ENCODE assay signal across 7 mouse cellular contexts in the genomic region with DNA sequence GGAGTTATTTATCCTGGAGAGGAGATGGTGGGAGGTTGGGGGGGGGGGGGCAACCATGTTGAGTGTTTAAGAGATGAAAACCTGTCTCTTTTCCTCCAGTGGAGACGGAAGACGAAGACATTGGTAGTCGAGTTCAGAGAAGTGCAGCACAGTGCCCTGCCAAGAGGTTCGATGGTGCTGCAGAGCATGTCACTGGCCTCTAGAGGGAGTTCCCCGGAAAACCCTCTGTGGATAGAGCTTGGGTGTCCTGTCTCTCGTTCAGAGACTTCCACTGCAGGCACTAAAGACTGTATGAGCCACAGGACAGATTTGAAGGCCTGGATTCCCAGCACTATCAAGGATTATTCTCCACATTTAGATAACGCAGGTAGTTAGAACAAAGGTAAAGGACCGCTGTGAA.
DNase-seq lines count a peak whose midpoint lies in the region; ATAC-seq and TF ChIP-seq lines count a peak whose summit lies in the region.

No protein-coding gene starts in this region.

- ATAC-seq in embryonic facial prominence, embryonic 12.5 days (ENCODE audit: insufficient number of reproducible peaks, insufficient read depth, low FRiP score, low TSS enrichment) = no peak
- ATAC-seq in heart, embryonic 12.5 days (ENCODE audit: insufficient number of reproducible peaks, low FRiP score) = no peak
- ATAC-seq in lung, embryonic 16.5 days (ENCODE audit: low read depth) = peak; percentile 83
- peak; percentile 79 for ATAC-seq in stomach, postnatal 0 days (ENCODE audit: low FRiP score, low TSS enrichment)

- H3K79me2 ChIP-seq in MEL (ENCODE audit: control insufficient read depth, insufficient read depth, low read length, poor library complexity) = no peaks in the 10 kb centered on the region

- 19% methylated on average over 8 of the region's 8 CpGs for WGBS in embryonic facial prominence, embryonic 12.5 days
- WGBS in heart, embryonic 12.5 days = 19% methylated on average over 8 of the region's 8 CpGs
- 17% methylated on average over 8 of the region's 8 CpGs for WGBS in lung, embryonic 16.5 days
- 19% methylated on average over 8 of the region's 8 CpGs for WGBS in stomach, postnatal 0 days

- peak overlapping the region; percentile 27; the same call in 1 of the 2 replicates for H3K4me2 ChIP-seq in embryonic facial prominence, embryonic 12.5 days (replicated peaks)
- H3K4me2 ChIP-seq in heart, embryonic 12.5 days = peak overlapping the region; percentile 38
- no peak overlapping the region for H3K4me2 ChIP-seq in lung, embryonic 16.5 days (ENCODE audit: low read depth, low read length)
- H3K4me2 ChIP-seq in stomach, postnatal 0 days (replicated peaks; ENCODE audit: low read depth) = peak overlapping the region; percentile 18; the same call in 1 of the 2 replicates

- H3K9ac ChIP-seq in MEL (ENCODE audit: control insufficient read depth, low read depth, low read length, poor library complexity, severe bottlenecking) = no peak overlapping the region
- H3K9ac ChIP-seq in embryonic facial prominence, embryonic 12.5 days = no peak overlapping the region
- no peak overlapping the region for H3K9ac ChIP-seq in heart, embryonic 12.5 days
- no peak overlapping the region for H3K9ac ChIP-seq in lung, embryonic 16.5 days (ENCODE audit: low read length)
- H3K9ac ChIP-seq in stomach, postnatal 0 days (ENCODE audit: low read length) = no peak overlapping the region

- DNase-seq in MEL (ENCODE audit: low read depth, low spot score) = peak; percentile 41
- peak; percentile 73 for DNase-seq in adrenal gland, postnatal 10 days
- peak; percentile 57 to 60 for DNase-seq in kidney, postnatal 25 days
- peak; percentile 57 for DNase-seq in stomach, postnatal 0 days (ENCODE audit: low spot score)

- TF ChIP-seq POLR2A in MEL (IDR thresholded peaks at IDR 0.05; ENCODE audit: control insufficient read depth in 1 of 2, insufficient read depth in 1 of 2, low read depth in 1 of 2, low read length in 2 of 2, poor library complexity in 1 of 2) = no peak

- H3K4me3 ChIP-seq in MEL (ENCODE audit: control insufficient read depth in 1 of 2, insufficient read depth in 1 of 2, low read depth in 2 of 2, low read length in 2 of 2) = no peak overlapping the region
- H3K4me3 ChIP-seq in embryonic facial prominence, embryonic 12.5 days = no peak overlapping the region
- H3K4me3 ChIP-seq in heart, embryonic 12.5 days = no peak overlapping the region
- no peak overlapping the region for H3K4me3 ChIP-seq in lung, embryonic 16.5 days (ENCODE audit: low read length)
- no peak overlapping the region for H3K4me3 ChIP-seq in stomach, postnatal 0 days (ENCODE audit: low read depth, low read length)

- H3K27ac ChIP-seq in MEL (ENCODE audit: control insufficient read depth, low read depth, low read length) = no peak overlapping the region
- H3K27ac ChIP-seq in embryonic facial prominence, embryonic 12.5 days = no peak overlapping the region
- H3K27ac ChIP-seq in heart, embryonic 12.5 days (ENCODE audit: poor library complexity, severe bottlenecking) = no peak overlapping the region
- no peak overlapping the region for H3K27ac ChIP-seq in lung, embryonic 16.5 days (ENCODE audit: low read length)
- no peak overlapping the region for H3K27ac ChIP-seq in stomach, postnatal 0 days (replicated peaks)

- H3K4me1 ChIP-seq in MEL (ENCODE audit: control insufficient read depth in 1 of 2, insufficient read depth in 2 of 2, low read length in 2 of 2) = peaks cover 10 to 12% of the 10 kb centered on the region in 2 experiments
- H3K4me1 ChIP-seq in embryonic facial prominence, embryonic 12.5 days = peaks cover 12% of the 10 kb centered on the region
- H3K4me1 ChIP-seq in heart, embryonic 12.5 days (replicated peaks) = peaks cover 43% of the 10 kb centered on the region
- H3K4me1 ChIP-seq in lung, embryonic 16.5 days (replicated peaks; ENCODE audit: control insufficient read depth, insufficient read depth, low read length) = no peaks in the 10 kb centered on the region; the same call in 1 of the 2 replicates
- H3K4me1 ChIP-seq in stomach, postnatal 0 days (replicated peaks; ENCODE audit: control insufficient read depth, insufficient read depth) = no peaks in the 10 kb centered on the region

- peak; percentile 36 to 65 (median 64) for TF ChIP-seq CTCF in MEL (IDR thresholded peaks at IDR 0.05 in 2 of 3, conservative IDR thresholded peaks at IDR 0.05 in 1 of 3; ENCODE audit: control insufficient read depth in 1 of 3, insufficient read depth in 1 of 3, low read depth in 2 of 3, low read length in 3 of 3, poor library complexity in 1 of 3, severe bottlenecking in 1 of 3)
- peak; percentile 75 for TF ChIP-seq CTCF in stomach, postnatal 0 days (IDR thresholded peaks at IDR 0.05; ENCODE audit: low read depth)

- no peaks in the 10 kb centered on the region for H3K27me3 ChIP-seq in MEL (ENCODE audit: control insufficient read depth in 1 of 2, insufficient read depth in 2 of 2, low read length in 2 of 2)
- H3K27me3 ChIP-seq in embryonic facial prominence, embryonic 12.5 days = no peaks in the 10 kb centered on the region
- no peaks in the 10 kb centered on the region for H3K27me3 ChIP-seq in heart, embryonic 12.5 days (replicated peaks)
- no peaks in the 10 kb centered on the region for H3K27me3 ChIP-seq in lung, embryonic 16.5 days (ENCODE audit: control insufficient read depth, insufficient read depth, low read depth, low read length)
- no peaks in the 10 kb centered on the region for H3K27me3 ChIP-seq in stomach, postnatal 0 days (ENCODE audit: control insufficient read depth, insufficient read depth, low read length)

- TF ChIP-seq RAD21 in MEL (IDR thresholded peaks at IDR 0.05; ENCODE audit: low read depth, low read length) = peak; percentile 22

- TF ChIP-seq EP300 in MEL (IDR thresholded peaks at IDR 0.05; ENCODE audit: low read depth in 1 of 2, low read length in 2 of 2) = no peak
- no peak for TF ChIP-seq EP300 in stomach, postnatal 0 days (optimal IDR thresholded peaks at IDR 0.05)

- H3K9me3 ChIP-seq in MEL (replicated peaks; ENCODE audit: insufficient read depth, low read length) = no peaks in the 10 kb centered on the region
- no peaks in the 10 kb centered on the region for H3K9me3 ChIP-seq in embryonic facial prominence, embryonic 12.5 days
- no peaks in the 10 kb centered on the region for H3K9me3 ChIP-seq in heart, embryonic 12.5 days (replicated peaks)
- no peaks in the 10 kb centered on the region for H3K9me3 ChIP-seq in lung, embryonic 16.5 days (ENCODE audit: control insufficient read depth, low read length)
- H3K9me3 ChIP-seq in stomach, postnatal 0 days (ENCODE audit: control insufficient read depth, low read length) = no peaks in the 10 kb centered on the region

- peaks cover 0 to 9% of the 10 kb centered on the region in 2 experiments; a peak in 2 of 4 replicates for H3K36me3 ChIP-seq in MEL (ENCODE audit: control insufficient read depth in 1 of 2, insufficient read depth in 2 of 2, low read length in 2 of 2)
- no peaks in the 10 kb centered on the region for H3K36me3 ChIP-seq in embryonic facial prominence, embryonic 12.5 days
- H3K36me3 ChIP-seq in heart, embryonic 12.5 days = no peaks in the 10 kb centered on the region
- H3K36me3 ChIP-seq in lung, embryonic 16.5 days (ENCODE audit: control insufficient read depth, insufficient read depth, low read length) = no peaks in the 10 kb centered on the region
- no peaks in the 10 kb centered on the region for H3K36me3 ChIP-seq in stomach, postnatal 0 days (ENCODE audit: control insufficient read depth, insufficient read depth, low read length)

TF ChIP-seq in MEL, 35 proteins besides CTCF, POLR2A, EP300 and RAD21:
- TF ChIP-seq MXI1 (IDR thresholded peaks at IDR 0.05; ENCODE audit: low read depth, low read length) (no peak), TCF12 (IDR thresholded peaks at IDR 0.05; ENCODE audit: low read depth, low read length) (no peak), SMC3 (IDR thresholded peaks at IDR 0.05; ENCODE audit: low read depth, low read length) (peak; percentile 55), ETS1 (IDR thresholded peaks at IDR 0.05; ENCODE audit: low read depth, low read length) (no peak), POLR2AphosphoS2 (IDR thresholded peaks at IDR 0.05; ENCODE audit: low read length) (no peak), ELF1 (IDR thresholded peaks at IDR 0.05; ENCODE audit: low read depth, low read length) (no peak), NRF1 (IDR thresholded peaks at IDR 0.05; ENCODE audit: insufficient read depth, low read depth, low read length, poor library complexity, severe bottlenecking) (no peak), GABPA (IDR thresholded peaks at IDR 0.05; ENCODE audit: low read depth, low read length) (no peak), NELFE (IDR thresholded peaks at IDR 0.05; ENCODE audit: low read depth, low read length) (no peak), MYC (IDR thresholded peaks at IDR 0.05; ENCODE audit: low read depth, low read length) (no peak), ZC3H11A (IDR thresholded peaks at IDR 0.05; ENCODE audit: low read depth, low read length) (peak; percentile 18; the same call in 1 of the 2 replicates)

Comparison
In these comparisons a context has a peak if more than half of its experiments do, and no peak if none do; other contexts are left out.
1. ATAC-seq: peak in lung, embryonic 16.5 days (single experiment) and stomach, postnatal 0 days (single experiment); none in embryonic facial prominence, embryonic 12.5 days (single experiment) and heart, embryonic 12.5 days (single experiment).
2. Peak in every context shown above with its lines, with median percentiles within 50 percentile points of each other: DNase-seq.